Mouse (Mus musculus): ENCODE data around the gene Erich3. TPM values are rescaled to one million over a fixed set of nuclear protein-coding genes. Genes with fewer than 3 reads are reported as not detected.

Gene Erich3
- polyA plus RNA-seq, 1 experiment from 2014 or later, result 0.05 TPM

DNA sequence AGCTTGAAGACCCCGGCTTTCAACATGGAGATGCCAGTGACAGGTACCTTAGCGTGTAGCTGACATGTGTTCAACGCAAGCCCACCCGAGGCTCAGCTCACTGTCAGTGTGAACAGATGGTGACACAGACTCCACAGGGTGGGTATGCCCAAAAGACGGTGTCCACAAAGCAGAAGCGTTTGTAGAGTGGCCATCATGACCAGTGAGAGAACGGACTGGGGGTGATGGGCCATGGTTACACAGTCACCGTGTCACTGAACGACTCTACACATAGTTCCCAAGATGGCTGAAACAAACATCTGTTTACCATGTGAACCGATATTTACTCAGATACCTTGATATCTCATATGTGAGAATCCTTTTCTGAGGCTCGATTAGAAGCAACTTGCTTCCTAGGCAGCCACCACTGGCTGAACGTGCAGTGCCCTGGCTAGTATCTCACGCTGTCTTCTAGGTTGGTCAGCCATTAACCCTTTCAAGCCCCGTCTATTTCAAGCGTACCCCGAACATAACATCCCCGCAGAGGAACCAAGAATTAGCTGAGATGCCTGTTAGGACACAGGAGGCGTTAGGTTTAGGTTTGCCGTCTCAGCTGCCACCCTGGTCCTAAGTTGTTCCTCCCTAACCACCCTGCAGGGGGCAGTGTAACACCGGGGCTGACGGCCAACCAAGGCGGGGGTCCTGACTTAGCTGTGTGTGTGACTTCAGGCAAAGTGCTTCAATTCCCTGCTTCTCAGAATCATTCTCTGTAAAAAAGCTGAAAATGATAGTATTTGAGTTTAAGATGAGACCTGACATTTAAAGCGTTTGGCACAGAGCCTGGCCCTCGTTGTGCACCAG, 10.9 kb upstream of the Erich3 start:
- WGBS, result 41% methylated on average over 24 of the region's 24 CpGs
- Histone ChIP-seq H3K27me3 (ENCODE audit: control insufficient read depth, insufficient read depth, low read length) (no peaks in the 10 kb centered on the region), H3K27ac (replicated peaks) (no peak overlapping the region), H3K4me2 (replicated peaks; ENCODE audit: low read depth) (no peak overlapping the region), H3K4me1 (replicated peaks; ENCODE audit: control insufficient read depth, insufficient read depth) (no peaks in the 10 kb centered on the region), H3K9ac (ENCODE audit: low read length) (no peak overlapping the region), H3K4me3 (ENCODE audit: low read depth, low read length) (no peak overlapping the region), H3K9me3 (ENCODE audit: control insufficient read depth, low read length) (no peaks in the 10 kb centered on the region), H3K36me3 (ENCODE audit: control insufficient read depth, insufficient read depth, low read length) (no peaks in the 10 kb centered on the region)
- TF ChIP-seq EP300 (optimal IDR thresholded peaks at IDR 0.05) (no peak), CTCF (IDR thresholded peaks at IDR 0.05; ENCODE audit: low read depth) (peak; percentile 89)
- ATAC-seq (ENCODE audit: low FRiP score, low TSS enrichment) (peak; percentile 38; the same call in 1 of the 2 replicates), DNase-seq (ENCODE audit: low spot score) (peak; percentile 51)

DNA sequence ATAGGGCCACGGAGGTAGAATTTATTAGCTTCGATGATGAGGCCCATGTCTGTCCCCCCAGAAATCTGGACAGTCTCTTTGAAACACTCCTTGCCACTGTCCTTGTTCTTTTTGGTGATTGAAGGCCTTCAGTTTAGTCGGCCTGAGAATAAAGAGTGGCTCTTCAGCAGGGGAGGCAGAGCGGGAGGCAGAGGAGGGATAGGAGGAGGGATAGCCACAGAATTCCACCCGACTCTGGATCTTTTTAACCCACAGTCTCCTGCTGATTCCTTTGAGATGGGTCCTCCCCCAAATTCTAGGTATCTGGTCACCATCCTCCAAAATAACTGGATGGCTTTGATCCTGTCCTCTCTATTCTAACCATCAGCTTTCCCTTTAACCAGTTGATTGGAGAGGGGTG, 10.2 kb upstream of the Erich3 start:
- Histone ChIP-seq H3K36me3 (ENCODE audit: control insufficient read depth, insufficient read depth, low read length) (no peaks in the 10 kb centered on the region), H3K9ac (ENCODE audit: low read length) (no peak overlapping the region), H3K4me2 (replicated peaks; ENCODE audit: low read depth) (no peak overlapping the region), H3K27ac (replicated peaks) (no peak overlapping the region), H3K4me3 (ENCODE audit: low read depth, low read length) (no peak overlapping the region), H3K27me3 (ENCODE audit: control insufficient read depth, insufficient read depth, low read length) (no peaks in the 10 kb centered on the region), H3K4me1 (replicated peaks; ENCODE audit: control insufficient read depth, insufficient read depth) (no peaks in the 10 kb centered on the region), H3K9me3 (ENCODE audit: control insufficient read depth, low read length) (no peaks in the 10 kb centered on the region)
- DNase-seq (ENCODE audit: low spot score) (no peak), ATAC-seq (ENCODE audit: low FRiP score, low TSS enrichment) (no peak)
- TF ChIP-seq CTCF (IDR thresholded peaks at IDR 0.05; ENCODE audit: low read depth) (no peak), EP300 (optimal IDR thresholded peaks at IDR 0.05) (no peak)
- 69% methylated on average over 5 of the region's 5 CpGs for WGBS

DNA sequence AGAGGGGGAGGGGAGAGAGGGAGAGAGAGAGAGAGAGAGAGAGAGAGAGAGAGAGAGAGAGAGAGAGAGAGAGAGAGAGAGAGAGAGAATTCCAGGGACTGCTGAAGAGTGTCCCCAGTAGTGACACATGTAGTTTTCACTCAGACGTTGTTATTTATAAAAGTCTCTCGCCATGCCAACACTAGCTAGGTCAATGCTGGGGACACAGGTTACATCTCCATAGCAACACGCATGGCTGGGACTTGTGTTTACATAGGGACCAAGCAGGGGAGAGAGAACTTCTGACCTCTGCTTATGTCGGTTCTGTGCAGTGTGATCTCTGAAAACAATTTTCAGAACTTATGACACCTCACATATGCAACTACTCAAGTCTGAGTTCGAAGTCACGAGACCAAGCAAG, 9.4 kb upstream of the Erich3 start:
- H3K9me3 ChIP-seq (ENCODE audit: control insufficient read depth, low read length), result no peaks in the 10 kb centered on the region
- H3K9ac ChIP-seq (ENCODE audit: low read length), result no peak overlapping the region
- H3K4me2 ChIP-seq (replicated peaks; ENCODE audit: low read depth), result no peak overlapping the region
- H3K4me1 ChIP-seq (replicated peaks; ENCODE audit: control insufficient read depth, insufficient read depth), result no peaks in the 10 kb centered on the region
- 26% methylated on average over 6 of the region's 6 CpGs for WGBS
- ATAC-seq (ENCODE audit: low FRiP score, low TSS enrichment), result no peak
- H3K27me3 ChIP-seq (ENCODE audit: control insufficient read depth, insufficient read depth, low read length), result no peaks in the 10 kb centered on the region
- H3K4me3 ChIP-seq (ENCODE audit: low read depth, low read length), result no peak overlapping the region
- TF ChIP-seq CTCF (IDR thresholded peaks at IDR 0.05; ENCODE audit: low read depth), result no peak
- TF ChIP-seq EP300 (optimal IDR thresholded peaks at IDR 0.05), result no peak
- no peak overlapping the region for H3K27ac ChIP-seq (replicated peaks)
- no peak for DNase-seq (ENCODE audit: low spot score)
- no peaks in the 10 kb centered on the region for H3K36me3 ChIP-seq (ENCODE audit: control insufficient read depth, insufficient read depth, low read length)

DNA sequence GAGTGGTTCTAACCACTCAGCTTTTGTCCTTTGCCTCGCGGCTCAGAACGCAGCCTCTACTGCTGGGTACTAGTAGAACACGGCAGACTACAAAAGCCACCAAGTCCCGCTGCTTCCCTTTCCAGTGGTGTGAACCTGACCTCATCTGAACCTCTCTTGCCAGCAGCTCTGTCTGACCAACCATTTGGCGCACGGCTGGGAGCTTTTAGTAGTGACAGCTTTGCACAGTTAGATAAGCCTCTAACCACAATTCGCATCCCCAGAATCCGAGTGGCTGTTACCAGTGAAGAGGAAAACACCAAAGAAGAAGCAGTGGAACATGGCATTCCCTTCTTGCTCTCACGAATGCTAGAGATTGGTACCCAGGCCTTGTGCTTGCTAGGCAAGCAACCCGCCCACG, 8.8 kb upstream of the Erich3 start:
- Histone ChIP-seq H3K4me2 (replicated peaks; ENCODE audit: low read depth) (no peak overlapping the region), H3K4me1 (replicated peaks; ENCODE audit: control insufficient read depth, insufficient read depth) (no peaks in the 10 kb centered on the region), H3K4me3 (ENCODE audit: low read depth, low read length) (no peak overlapping the region), H3K27me3 (ENCODE audit: control insufficient read depth, insufficient read depth, low read length) (no peaks in the 10 kb centered on the region), H3K36me3 (ENCODE audit: control insufficient read depth, insufficient read depth, low read length) (no peaks in the 10 kb centered on the region), H3K9ac (ENCODE audit: low read length) (no peak overlapping the region), H3K27ac (replicated peaks) (no peak overlapping the region), H3K9me3 (ENCODE audit: control insufficient read depth, low read length) (no peaks in the 10 kb centered on the region)
- WGBS, result 70% methylated on average over 12 of the region's 12 CpGs
- TF ChIP-seq CTCF (IDR thresholded peaks at IDR 0.05; ENCODE audit: low read depth), result no peak
- TF ChIP-seq EP300 (optimal IDR thresholded peaks at IDR 0.05), result no peak
- ATAC-seq (ENCODE audit: low FRiP score, low TSS enrichment) (no peak), DNase-seq (ENCODE audit: low spot score) (no peak)

DNA sequence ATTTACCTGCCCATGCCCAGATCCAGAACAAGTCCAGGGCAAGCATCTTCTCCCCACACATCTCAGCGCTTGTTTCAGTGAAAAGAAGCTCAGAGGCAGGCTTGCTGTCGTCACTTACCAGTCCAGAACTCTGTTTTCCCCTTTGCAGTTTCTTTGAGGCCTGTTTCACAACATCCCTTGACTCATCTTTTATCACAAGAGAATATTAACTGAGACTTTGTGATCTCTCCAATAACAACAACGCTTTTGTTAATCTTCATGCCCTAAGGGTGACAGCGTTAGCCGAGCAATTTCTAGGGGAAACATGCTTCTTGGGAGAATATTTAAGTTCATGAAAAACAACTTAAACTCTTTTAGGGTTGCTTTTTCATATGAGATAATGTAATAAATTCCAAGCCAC, 7.9 kb upstream of the Erich3 start:
- Histone ChIP-seq H3K4me1 (replicated peaks; ENCODE audit: control insufficient read depth, insufficient read depth) (no peaks in the 10 kb centered on the region), H3K4me2 (replicated peaks; ENCODE audit: low read depth) (no peak overlapping the region), H3K27ac (replicated peaks) (no peak overlapping the region), H3K9me3 (ENCODE audit: control insufficient read depth, low read length) (no peaks in the 10 kb centered on the region), H3K27me3 (ENCODE audit: control insufficient read depth, insufficient read depth, low read length) (no peaks in the 10 kb centered on the region), H3K9ac (ENCODE audit: low read length) (no peak overlapping the region), H3K36me3 (ENCODE audit: control insufficient read depth, insufficient read depth, low read length) (no peaks in the 10 kb centered on the region), H3K4me3 (ENCODE audit: low read depth, low read length) (no peak overlapping the region)
- ATAC-seq (ENCODE audit: low FRiP score, low TSS enrichment) (no peak), DNase-seq (ENCODE audit: low spot score) (no peak)
- no peak for TF ChIP-seq CTCF (IDR thresholded peaks at IDR 0.05; ENCODE audit: low read depth)
- TF ChIP-seq EP300 (optimal IDR thresholded peaks at IDR 0.05), result no peak
- WGBS, result 83% methylated on average over 5 of the region's 5 CpGs

DNA sequence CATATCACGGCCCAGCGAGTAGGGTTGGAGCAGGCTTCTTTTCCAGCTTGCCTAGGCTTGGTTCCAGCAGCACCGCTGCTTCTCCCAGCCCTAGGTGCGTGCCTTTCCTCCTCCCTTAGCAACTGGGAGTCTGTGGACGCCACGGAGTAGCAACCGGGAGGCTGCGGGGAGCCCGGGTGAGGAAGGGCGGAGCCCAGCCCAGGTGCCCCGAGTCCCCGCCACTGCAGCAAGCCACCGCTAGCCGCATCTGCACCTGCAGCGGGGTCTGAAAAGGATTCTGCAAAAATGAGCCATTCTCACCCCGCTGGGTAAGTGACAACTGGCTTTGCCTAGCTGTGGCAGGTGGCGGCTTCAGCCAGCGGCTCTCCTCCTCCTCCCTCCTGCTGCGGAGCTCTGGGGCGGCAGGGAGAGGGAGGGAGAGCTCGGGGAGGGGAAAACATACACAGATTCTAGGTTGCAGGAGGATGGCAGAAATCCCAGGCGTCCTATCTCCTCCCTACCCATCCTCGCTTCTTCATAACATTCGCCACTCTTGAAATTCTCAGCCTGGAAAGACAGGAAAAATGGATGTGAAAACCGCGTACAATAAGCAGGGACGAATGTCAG, 420 bp downstream of the Erich3 start:
- no peaks in the 10 kb centered on the region for H3K36me3 ChIP-seq (ENCODE audit: control insufficient read depth, insufficient read depth, low read length)
- H3K4me2 ChIP-seq (replicated peaks; ENCODE audit: low read depth), result peak overlapping the region; percentile 52
- no peaks in the 10 kb centered on the region for H3K27me3 ChIP-seq (ENCODE audit: control insufficient read depth, insufficient read depth, low read length)
- TF ChIP-seq EP300 (optimal IDR thresholded peaks at IDR 0.05) (no peak), CTCF (IDR thresholded peaks at IDR 0.05; ENCODE audit: low read depth) (no peak)
- H3K9ac ChIP-seq (ENCODE audit: low read length), result no peak overlapping the region
- peak; percentile 46 for DNase-seq (ENCODE audit: low spot score)
- H3K9me3 ChIP-seq (ENCODE audit: control insufficient read depth, low read length), result no peaks in the 10 kb centered on the region
- no peaks in the 10 kb centered on the region for H3K4me1 ChIP-seq (replicated peaks; ENCODE audit: control insufficient read depth, insufficient read depth)
- 2% methylated on average over 26 of the region's 27 CpGs for WGBS
- peak overlapping the region; percentile 19; the same call in 1 of the 2 replicates for H3K4me3 ChIP-seq (ENCODE audit: low read depth, low read length)
- H3K27ac ChIP-seq (replicated peaks), result no peak overlapping the region
- peak; percentile 72 for ATAC-seq (ENCODE audit: low FRiP score, low TSS enrichment)
